Mouse (Mus musculus) limb, embryonic 13.5 days (tissue): ENCODE data around the gene Vstm4. TPM values are rescaled to one million over a fixed set of nuclear protein-coding genes. Genes with fewer than 3 reads are reported as not detected.

Source experiments
- ATAC-seq: fragments of 200-750 bp; cut with Nextera tagmentation; 2 replicates; pipeline ENCODE4 v1.8.0; 2017; ENCODE audit warnings: low read depth, moderate number of reproducible peaks, moderate TSS enrichment; ENCODE audit not compliant: low FRiP score
- H3K27ac ChIP-seq: fragments of 300-500 bp; sonication (generic); 2 replicates; pipeline ENCODE4 v1.5.1; 2015; ENCODE audit warnings: inconsistent platforms, mild to moderate bottlenecking, moderate library complexity
- H3K27me3 ChIP-seq: fragments of 300-500 bp; sonication (generic); 2 replicates; pipeline ENCODE4 v1.6.1; 2015; ENCODE audit warnings: mild to moderate bottlenecking, inconsistent platforms
- H3K36me3 ChIP-seq: fragments of 300-500 bp; sonication (generic); 2 replicates; pipeline ENCODE4 v1.6.1; 2015; ENCODE audit warnings: inconsistent platforms, mild to moderate bottlenecking, moderate library complexity
- H3K4me1 ChIP-seq: fragments of 300-500 bp; sonication (generic); 2 replicates; pipeline ENCODE4 v1.6.1; 2015; ENCODE audit warnings: inconsistent platforms
- H3K4me2 ChIP-seq: fragments of 300-500 bp; sonication (generic); replicated peaks from 2 replicates; pipeline ENCODE4 v1.6.1; 2015; ENCODE audit warnings: inconsistent platforms, mild to moderate bottlenecking, moderate library complexity
- H3K4me3 ChIP-seq: fragments of 300-500 bp; sonication (generic); 2 replicates; pipeline ENCODE4 v1.5.1; 2015; ENCODE audit warnings: moderate library complexity, mild to moderate bottlenecking, inconsistent platforms
- H3K9ac ChIP-seq: fragments of 300-500 bp; sonication (generic); 2 replicates; pipeline ENCODE4 v1.6.1; 2015; ENCODE audit warnings: mild to moderate bottlenecking, inconsistent platforms
- H3K9me3 ChIP-seq: fragments of 300-500 bp; sonication (generic); 2 replicates; pipeline ENCODE4 v1.6.1; 2016; ENCODE audit warnings: inconsistent platforms
- WGBS: fragments of 180-500 bp; shearing (Covaris S2); methylation state at CpG from one replicate; pipeline ENCODE4 v1.1.7; 2015; 5-methylcytosine and 5-hydroxymethylcytosine counted together
- polyA plus RNA-seq: library from polyadenylated mRNA; unstranded; fragments of >200 nt; fragmentation: Nextera tagmentation; extraction: Ambion mirVana; gene quantifications from 2 replicates; pipeline ENCODE4 v1.2.1, GENCODE M21; 2015

Gene Vstm4
- polyA plus RNA-seq, 1 experiment from 2014 or later = 16.2 TPM

DNA sequence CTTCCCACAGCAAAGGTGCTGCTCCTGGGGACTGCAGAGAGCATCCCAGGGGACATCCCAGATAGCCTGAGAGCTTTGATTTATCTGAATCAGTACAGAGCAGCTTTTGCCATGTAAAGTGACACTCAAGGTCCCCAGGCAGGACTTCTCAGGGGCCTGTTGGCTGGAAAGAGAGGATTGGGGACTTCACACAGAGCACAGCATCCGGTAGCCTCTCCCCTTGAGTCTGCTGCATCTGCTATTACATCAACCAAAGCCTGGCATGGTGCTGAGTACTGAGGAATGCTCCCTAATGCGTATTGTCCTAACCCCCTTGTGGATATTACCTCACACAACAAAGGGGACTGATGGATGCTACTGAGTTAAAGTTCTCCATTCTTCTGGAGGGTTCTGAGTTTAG lies 5.1 kb downstream of the Vstm4 start:
- H3K4me3 ChIP-seq = no peak overlapping the region
- no peak overlapping the region for H3K9ac ChIP-seq
- H3K36me3 ChIP-seq = peaks cover 3% of the 10 kb centered on the region; the same call in 1 of the 2 replicates
- WGBS = 42% methylated on average over 2 of the region's 2 CpGs
- no peak overlapping the region for H3K27ac ChIP-seq
- peaks cover 16% of the 10 kb centered on the region for H3K27me3 ChIP-seq
- H3K9me3 ChIP-seq = no peaks in the 10 kb centered on the region
- no peak for ATAC-seq
- H3K4me1 ChIP-seq = peaks cover 15% of the 10 kb centered on the region
- 0 out of 2 replicates have a peak overlapping the region, but pooled peaks have one; percentile 9 for H3K4me2 ChIP-seq

DNA sequence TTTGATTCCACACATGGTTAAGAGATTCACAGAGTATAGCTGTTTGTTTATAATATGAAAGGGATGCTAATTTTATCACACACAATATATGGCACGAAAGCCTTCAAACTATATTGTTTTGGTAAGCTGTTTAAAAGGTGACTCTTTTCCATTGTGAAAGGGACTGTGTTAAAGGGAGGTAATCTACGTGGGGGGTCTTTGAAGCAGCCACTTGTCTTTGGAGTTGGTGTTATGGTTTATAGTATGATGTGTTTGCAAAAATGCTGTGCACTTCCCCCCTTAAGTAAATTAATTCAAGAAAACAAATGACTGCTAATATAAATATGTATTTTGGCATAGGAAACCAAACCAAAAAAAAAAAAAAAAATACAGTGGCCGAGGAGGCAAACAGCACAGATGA lies 8.8 kb downstream of the Vstm4 start:
- 85% methylated on average over 3 of the region's 3 CpGs for WGBS
- no peak overlapping the region for H3K9ac ChIP-seq
- peaks cover 3% of the 10 kb centered on the region; the same call in 1 of the 2 replicates for H3K36me3 ChIP-seq
- H3K4me1 ChIP-seq = peaks cover 9% of the 10 kb centered on the region
- no peak overlapping the region for H3K4me2 ChIP-seq
- no peaks in the 10 kb centered on the region for H3K27me3 ChIP-seq
- no peak for ATAC-seq
- H3K27ac ChIP-seq = no peak overlapping the region
- H3K4me3 ChIP-seq = no peak overlapping the region
- no peaks in the 10 kb centered on the region for H3K9me3 ChIP-seq

DNA sequence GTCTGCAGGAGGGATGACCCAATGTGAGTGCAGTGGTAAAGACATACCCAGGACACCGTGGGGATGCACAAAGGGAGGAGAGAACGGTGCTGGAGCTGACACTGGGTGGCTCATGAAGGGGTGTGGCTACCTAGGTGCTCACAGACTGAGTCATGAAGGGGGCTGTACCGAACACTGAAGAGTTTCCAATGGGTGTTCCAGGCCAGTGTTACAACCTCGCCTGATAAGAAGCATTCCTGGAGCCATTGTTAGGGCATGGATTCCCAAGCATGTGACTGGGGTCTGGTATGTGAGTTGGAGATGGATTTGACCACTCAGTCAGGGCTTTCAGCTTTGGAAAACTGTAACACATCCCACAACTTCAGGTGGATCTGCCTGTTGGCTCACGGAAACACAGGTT lies 15.4 kb downstream of the Vstm4 start:
- Histone ChIP-seq H3K9ac (no peak overlapping the region), H3K27ac (no peak overlapping the region), H3K36me3 (no peaks in the 10 kb centered on the region), H3K4me1 (0 out of 2 replicates have a peak, but pooled peaks cover 3% of the 10 kb centered on the region), H3K27me3 (no peaks in the 10 kb centered on the region), H3K9me3 (no peaks in the 10 kb centered on the region), H3K4me2 (no peak overlapping the region), H3K4me3 (no peak overlapping the region)
- 89% methylated on average over 5 of the region's 5 CpGs for whole genome bisulfite sequencing
- ATAC-seq = no peak

DNA sequence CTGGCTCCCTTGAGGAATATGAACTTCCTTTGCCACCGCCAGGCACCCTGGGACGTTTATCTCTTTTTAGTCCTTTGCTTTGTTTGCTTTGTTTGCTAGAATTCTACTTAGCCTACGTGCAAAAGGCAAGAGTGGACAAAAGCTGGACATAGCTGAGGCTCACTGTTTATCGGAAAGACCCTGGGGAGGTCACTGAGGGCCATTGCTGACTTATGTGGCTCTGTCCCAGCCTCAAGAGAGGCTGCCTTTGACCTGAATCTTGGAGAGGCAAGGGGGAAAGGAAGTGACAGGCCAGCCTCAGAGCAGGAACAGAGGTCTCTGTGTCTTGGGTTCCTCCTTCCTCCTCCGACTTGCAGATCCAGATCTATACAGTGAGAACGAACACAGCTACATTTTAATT lies 21.0 kb downstream of the Vstm4 start:
- Histone ChIP-seq H3K9ac (no peak overlapping the region), H3K4me2 (no peak overlapping the region), H3K4me3 (no peak overlapping the region), H3K36me3 (no peaks in the 10 kb centered on the region), H3K4me1 (peaks cover 6% of the 10 kb centered on the region; the same call in 1 of the 2 replicates), H3K9me3 (no peaks in the 10 kb centered on the region), H3K27me3 (no peaks in the 10 kb centered on the region), H3K27ac (no peak overlapping the region)
- ATAC-seq = no peak
- WGBS = 85% methylated on average over 6 of the region's 6 CpGs

DNA sequence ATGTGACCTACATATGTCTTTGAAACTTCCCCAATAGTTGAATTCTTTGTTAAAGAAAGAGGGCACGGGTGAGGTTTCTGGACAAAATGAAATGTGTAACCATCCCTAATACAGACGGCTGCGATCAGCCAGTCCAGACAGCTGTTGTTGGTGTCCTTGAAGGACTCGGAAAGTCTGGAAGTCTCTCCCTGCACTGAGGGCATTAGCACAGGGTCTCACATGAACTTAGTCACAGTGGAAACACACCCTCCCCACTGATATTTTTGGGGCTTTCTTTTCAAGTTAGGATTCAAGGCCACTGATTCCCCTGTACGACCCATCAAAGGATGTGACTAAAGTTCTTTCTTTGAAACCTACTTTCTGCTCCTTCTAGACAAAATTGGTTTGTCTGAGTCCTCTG lies 23.8 kb downstream of the Vstm4 start:
- H3K9ac ChIP-seq = no peak overlapping the region
- H3K27ac ChIP-seq = no peak overlapping the region
- no peak for ATAC-seq
- no peak overlapping the region for H3K4me3 ChIP-seq
- no peaks in the 10 kb centered on the region for H3K36me3 ChIP-seq
- WGBS = 85% methylated on average over 5 of the region's 5 CpGs
- no peaks in the 10 kb centered on the region for H3K9me3 ChIP-seq
- no peaks in the 10 kb centered on the region for H3K27me3 ChIP-seq
- no peak overlapping the region for H3K4me2 ChIP-seq
- peaks cover 6% of the 10 kb centered on the region; the same call in 1 of the 2 replicates for H3K4me1 ChIP-seq

DNA sequence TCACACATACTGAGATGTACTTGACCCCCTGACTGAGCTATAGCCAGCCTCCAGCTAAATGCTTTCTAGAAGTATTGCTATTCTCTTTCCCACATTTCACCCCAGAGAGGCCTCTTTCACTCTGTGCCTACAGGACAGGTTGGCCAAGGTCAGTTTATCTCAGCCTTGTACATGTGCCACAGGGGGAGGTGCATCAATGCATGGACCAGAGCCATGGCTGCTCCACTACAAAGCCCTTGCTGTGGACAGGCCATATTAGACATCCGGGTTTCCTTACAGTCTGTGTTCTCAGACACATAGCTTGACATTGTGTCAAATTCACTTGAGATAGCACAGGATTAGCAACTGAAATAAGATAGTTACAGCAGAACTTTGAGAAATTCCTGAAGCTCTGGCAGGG lies 25.1 kb downstream of the Vstm4 start:
- Histone ChIP-seq H3K36me3 (no peaks in the 10 kb centered on the region), H3K4me1 (peaks cover 3% of the 10 kb centered on the region; the same call in 1 of the 2 replicates), H3K4me2 (no peak overlapping the region), H3K27me3 (no peaks in the 10 kb centered on the region), H3K9me3 (no peaks in the 10 kb centered on the region), H3K27ac (no peak overlapping the region), H3K4me3 (no peak overlapping the region), H3K9ac (no peak overlapping the region)
- ATAC-seq = no peak
- 70% methylated on average over 1 of the region's 1 CpGs for WGBS

DNA sequence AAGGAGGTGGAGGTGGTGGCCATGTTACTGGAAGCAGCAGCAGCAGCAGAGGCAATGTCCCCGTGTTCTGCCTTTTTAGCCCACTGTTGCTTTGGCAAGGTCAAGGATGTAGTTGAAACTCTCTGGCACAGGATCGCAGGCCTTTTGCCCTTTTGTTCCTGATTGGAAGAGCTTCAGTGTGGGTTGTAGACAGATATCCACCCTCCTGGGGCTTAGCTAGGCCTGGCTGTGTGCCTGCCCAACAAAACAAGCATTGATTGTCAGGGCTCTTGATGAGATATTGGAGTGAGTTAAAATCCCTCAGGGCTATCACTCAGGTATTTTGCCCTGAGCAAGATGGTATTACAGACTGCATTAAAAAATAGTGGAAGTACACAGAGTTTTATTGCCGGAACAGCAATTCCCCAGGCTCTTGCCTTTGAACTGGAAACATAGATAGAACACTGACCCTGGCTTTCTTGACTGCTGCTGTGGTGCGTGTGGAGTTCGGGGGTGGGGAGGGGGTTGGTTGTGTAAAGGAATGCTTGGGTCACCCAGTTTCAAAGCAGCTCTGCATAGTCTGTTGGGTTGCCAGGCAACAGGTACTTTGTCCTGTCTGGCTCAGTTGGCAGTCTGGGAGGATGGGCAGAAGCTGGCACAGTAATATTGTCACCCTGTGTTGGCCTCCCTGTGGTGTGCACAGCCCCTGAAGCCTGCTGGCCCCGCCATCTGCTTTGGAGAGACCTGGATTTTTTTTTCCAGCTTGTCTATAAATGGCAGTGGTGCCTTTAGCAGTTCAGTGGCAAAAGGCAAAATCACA lies 32.5 kb downstream of the Vstm4 start:
- Histone ChIP-seq H3K4me1 (peaks cover 11% of the 10 kb centered on the region), H3K27ac (no peak overlapping the region), H3K36me3 (no peaks in the 10 kb centered on the region), H3K9me3 (no peaks in the 10 kb centered on the region), H3K9ac (no peak overlapping the region), H3K4me2 (no peak overlapping the region), H3K4me3 (no peak overlapping the region), H3K27me3 (no peaks in the 10 kb centered on the region)
- 30% methylated on average over 6 of the region's 6 CpGs for WGBS
- peak; percentile 61 for ATAC-seq

DNA sequence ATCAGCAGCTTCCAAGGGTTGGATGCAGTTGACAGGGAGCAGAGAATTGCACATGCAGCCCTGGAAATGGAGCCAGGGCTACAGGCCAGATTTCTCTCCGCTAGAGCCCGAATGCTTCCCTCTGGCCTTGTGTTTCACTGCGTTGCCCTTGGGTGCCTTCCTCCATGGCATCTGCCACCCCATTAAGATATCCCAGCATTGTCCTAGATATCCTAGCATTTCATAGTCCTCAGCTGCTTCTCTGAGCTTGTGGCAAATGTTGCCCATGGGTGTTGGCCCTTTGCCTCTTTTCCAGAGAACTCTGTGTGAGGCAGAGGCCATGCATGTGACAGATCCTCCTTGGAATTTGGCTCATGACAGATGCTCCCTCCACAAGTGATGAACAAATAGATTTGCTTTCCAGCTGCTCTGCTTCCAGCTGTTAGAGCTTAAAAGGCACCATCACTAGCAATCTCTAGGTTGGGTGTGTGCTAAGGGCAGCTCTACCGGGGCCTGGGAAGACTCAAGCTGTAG lies 37.8 kb downstream of the Vstm4 start:
- Histone ChIP-seq H3K4me1 (peaks cover 1% of the 10 kb centered on the region), H3K9me3 (no peaks in the 10 kb centered on the region), H3K36me3 (no peaks in the 10 kb centered on the region), H3K27ac (peak overlapping the region; percentile 4; the same call in 1 of the 2 replicates), H3K27me3 (no peaks in the 10 kb centered on the region), H3K4me3 (no peak overlapping the region), H3K4me2 (no peak overlapping the region), H3K9ac (no peak overlapping the region)
- WGBS = 84% methylated on average over 4 of the region's 4 CpGs
- peak; percentile 71 for ATAC-seq

DNA sequence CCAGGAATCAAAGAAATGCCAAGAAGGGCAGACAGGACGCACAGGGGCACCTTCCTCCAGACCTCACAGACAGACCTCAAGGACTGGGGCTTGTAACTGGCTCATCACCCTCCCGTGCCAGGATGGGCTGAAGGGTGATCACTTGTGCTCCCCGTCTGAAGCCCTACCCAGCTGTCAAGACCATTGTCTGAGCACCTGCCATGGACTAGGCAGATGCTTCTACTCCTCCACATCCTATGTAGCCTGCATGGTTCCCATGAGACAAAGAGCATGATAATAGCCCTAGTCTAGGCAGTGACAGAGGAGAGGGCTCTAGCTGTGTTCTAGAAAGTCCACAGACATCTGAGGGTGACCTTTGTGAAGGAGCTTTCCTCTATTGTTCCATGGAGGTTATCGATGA lies 38.3 kb downstream of the Vstm4 start:
- H3K4me2 ChIP-seq = no peak overlapping the region
- peak; percentile 51; the same call in 1 of the 2 replicates for ATAC-seq
- H3K27me3 ChIP-seq = no peaks in the 10 kb centered on the region
- no peak overlapping the region for H3K27ac ChIP-seq
- H3K9me3 ChIP-seq = no peaks in the 10 kb centered on the region
- H3K9ac ChIP-seq = no peak overlapping the region
- no peaks in the 10 kb centered on the region for H3K4me1 ChIP-seq
- 87% methylated on average over 4 of the region's 4 CpGs for WGBS
- no peak overlapping the region for H3K4me3 ChIP-seq
- H3K36me3 ChIP-seq = no peaks in the 10 kb centered on the region

DNA sequence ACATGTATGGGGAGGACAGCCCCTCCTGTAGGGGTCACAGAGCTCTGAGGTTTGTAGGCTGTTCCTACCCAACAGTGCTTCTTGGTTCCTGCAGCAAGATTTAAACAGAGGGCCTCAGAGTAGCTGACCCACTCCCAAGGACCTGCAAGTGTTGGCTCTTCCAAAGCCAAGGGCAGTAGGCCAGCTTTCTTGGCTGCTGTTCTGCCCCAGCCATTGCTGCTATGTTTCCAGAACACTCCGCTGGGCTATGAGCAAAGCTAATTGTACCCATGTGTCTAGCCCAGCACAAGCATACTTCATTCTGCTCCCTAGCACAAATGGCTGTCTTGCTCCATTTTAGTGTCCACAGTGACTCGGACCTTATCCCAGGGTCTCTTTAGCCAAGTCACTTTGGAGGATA lies 40.3 kb downstream of the Vstm4 start:
- ATAC-seq = no peak
- Histone ChIP-seq H3K36me3 (no peaks in the 10 kb centered on the region), H3K27ac (no peak overlapping the region), H3K4me3 (no peak overlapping the region), H3K27me3 (no peaks in the 10 kb centered on the region), H3K4me2 (no peak overlapping the region), H3K9me3 (no peaks in the 10 kb centered on the region), H3K4me1 (no peaks in the 10 kb centered on the region), H3K9ac (no peak overlapping the region)
- 77% methylated on average over 2 of the region's 2 CpGs for WGBS

DNA sequence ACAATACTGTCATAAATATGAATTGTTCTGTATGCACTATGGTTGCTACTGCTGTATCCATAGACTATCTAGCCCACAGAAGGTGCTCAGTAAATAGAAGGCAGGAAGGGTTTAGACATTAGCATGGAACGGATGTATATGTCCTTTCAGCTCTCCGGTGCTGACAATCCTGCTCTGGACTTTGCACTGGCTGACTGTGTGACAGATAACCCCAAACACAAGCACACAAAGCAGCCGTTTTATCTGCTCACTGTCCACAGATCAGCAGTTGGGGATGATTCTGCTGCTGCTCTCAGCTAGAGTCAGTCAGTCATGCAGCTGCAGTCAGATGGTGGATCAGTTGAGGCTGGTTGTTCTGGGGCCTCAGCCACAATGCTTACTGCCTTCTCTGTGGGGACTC lies 46.6 kb downstream of the Vstm4 start:
- Histone ChIP-seq H3K27ac (no peak overlapping the region), H3K4me1 (no peaks in the 10 kb centered on the region), H3K4me3 (no peak overlapping the region), H3K27me3 (no peaks in the 10 kb centered on the region), H3K4me2 (no peak overlapping the region), H3K9me3 (no peaks in the 10 kb centered on the region), H3K9ac (no peak overlapping the region), H3K36me3 (no peaks in the 10 kb centered on the region)
- no peak for ATAC-seq
- 77% methylated on average over 3 of the region's 3 CpGs for WGBS

DNA sequence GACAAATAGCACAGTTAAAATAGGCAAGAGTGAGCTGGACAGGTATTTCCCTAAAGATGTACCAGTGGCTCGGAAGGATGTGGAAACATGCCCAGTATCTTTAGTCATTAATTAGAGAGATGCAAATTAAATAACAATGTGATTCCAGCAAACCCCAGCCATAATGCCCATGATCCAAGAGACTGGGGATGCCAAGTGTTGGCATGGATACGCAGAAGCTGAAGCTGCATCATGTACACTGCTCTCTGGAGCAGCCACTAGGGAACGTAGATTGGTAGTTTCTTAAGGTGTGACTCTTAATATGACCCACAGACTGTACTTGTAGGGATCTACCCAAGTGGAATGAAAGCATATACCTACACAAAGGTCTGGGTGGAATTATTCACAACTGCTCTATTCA lies 50.0 kb downstream of the Vstm4 start:
- H3K27me3 ChIP-seq = no peaks in the 10 kb centered on the region
- no peak overlapping the region for H3K4me2 ChIP-seq
- H3K4me3 ChIP-seq = no peak overlapping the region
- H3K9ac ChIP-seq = no peak overlapping the region
- ATAC-seq = no peak
- H3K9me3 ChIP-seq = no peaks in the 10 kb centered on the region
- WGBS = 77% methylated on average over 3 of the region's 3 CpGs
- no peaks in the 10 kb centered on the region for H3K36me3 ChIP-seq
- no peak overlapping the region for H3K27ac ChIP-seq
- no peaks in the 10 kb centered on the region for H3K4me1 ChIP-seq

DNA sequence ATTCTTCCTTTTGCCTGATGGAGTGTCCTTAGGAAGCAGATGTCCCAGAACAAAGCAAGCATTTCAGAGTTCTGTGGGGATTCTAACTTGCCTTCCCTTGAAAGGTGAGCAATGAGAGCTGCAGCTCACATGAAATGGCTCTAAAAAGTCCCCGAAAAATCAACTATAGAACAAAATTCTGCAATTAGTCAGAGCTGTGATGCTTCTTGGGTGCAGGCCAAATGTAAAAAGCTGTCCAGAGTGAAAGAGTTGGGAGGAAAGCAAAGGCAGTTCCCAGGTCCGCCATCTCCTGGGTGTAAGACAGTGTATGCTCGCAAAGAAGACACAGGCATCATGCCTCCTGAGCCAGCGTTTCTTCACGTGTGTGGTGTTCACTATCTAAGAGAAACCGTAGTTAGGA lies 52.6 kb downstream of the Vstm4 start:
- H3K4me1 ChIP-seq = no peaks in the 10 kb centered on the region
- H3K9ac ChIP-seq = no peak overlapping the region
- H3K9me3 ChIP-seq = no peaks in the 10 kb centered on the region
- no peak overlapping the region for H3K4me2 ChIP-seq
- ATAC-seq = no peak
- no peaks in the 10 kb centered on the region for H3K36me3 ChIP-seq
- no peaks in the 10 kb centered on the region for H3K27me3 ChIP-seq
- H3K27ac ChIP-seq = no peak overlapping the region
- 88% methylated on average over 6 of the region's 6 CpGs for WGBS
- H3K4me3 ChIP-seq = no peak overlapping the region
